Mouse (Mus musculus): ENCODE data around the gene Tspan11.

The Tspan11 gene

DNA sequence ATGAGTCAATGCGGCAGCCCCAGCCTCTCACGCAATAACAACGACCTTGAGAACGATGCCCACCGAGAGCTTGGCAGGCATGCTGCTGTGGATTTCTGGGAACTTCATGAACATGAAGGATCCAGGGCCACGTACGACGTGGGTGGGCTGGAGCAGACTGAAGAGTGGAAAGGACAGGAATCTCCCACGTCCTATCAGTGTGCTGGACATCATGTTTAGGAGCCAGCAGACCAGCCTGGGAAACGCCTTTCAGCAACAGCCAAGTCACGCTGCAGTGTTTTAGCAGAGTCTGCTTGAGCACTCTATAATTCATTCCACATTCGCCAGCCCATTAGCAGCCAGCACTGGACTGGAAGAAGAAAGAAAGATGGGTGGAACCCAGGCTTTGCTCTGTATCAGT lies 10.4 kb upstream of the Tspan11 start:
- in situ Hi-C loops (cut with MseI, MboI) = no loop called here

DNA sequence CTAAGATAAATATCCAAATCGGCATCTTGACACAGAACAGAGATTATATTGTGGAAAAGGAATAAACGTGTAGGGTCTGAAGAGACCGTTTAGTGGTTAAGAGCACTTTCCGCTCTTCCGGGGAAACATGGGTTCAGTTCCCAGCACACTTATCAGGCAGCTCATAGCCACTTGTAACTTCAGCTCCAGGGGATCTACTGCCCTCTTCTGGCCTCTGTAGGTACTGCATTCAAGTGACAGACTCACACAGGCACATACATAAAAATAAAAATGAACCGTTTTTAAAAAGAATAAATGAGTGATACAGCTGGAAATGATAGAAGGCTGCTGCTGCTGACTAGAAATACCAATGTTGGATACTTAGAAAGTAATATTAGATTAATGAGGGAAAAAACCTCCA lies 7.9 kb upstream of the Tspan11 start:
- in situ Hi-C loops (cut with MseI, MboI) = no loop called here

DNA sequence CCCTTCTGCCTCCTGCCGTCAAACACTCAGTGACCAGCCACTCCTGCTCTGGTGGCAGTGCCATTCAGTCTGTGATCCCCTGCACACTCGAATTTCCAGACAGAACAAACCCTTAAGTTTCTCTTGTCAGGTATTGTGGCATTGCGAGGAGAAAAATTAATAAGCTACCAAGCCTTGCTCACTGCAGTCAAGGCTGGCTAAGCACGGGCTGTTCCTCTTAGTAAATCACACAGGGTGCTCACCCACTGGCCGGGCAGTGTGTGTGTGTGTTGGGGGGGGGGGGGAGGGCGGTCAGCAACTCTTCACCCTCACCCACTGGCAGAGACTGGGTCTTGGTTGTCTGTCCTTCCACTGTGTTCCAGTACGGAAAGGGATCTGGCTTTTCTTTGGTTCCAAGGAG lies 473 bp upstream of the Tspan11 start:
- in situ Hi-C loops (cut with MseI, MboI) = no loop called here

DNA sequence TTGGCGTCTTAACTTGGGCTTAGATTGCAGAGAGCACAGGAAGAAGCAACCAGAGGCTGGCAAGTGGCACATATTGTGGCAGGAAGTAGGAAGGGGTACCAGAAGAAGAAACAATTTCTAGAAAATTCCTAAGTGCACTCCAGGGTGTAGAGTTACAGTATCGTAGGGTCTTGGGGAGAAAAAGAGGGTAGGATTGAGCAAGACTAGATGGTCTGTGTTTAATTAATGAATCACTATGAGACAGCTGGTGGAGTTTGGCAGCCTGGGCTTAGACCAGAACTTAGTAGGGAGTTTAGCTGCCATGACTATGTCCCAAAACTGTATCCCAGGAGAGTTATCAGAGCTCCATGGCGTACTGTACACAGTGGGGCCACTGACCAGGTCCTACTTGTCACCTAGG lies 1.2 kb downstream of the Tspan11 start:
- in situ Hi-C loops (cut with MseI, MboI) = no loop called here

DNA sequence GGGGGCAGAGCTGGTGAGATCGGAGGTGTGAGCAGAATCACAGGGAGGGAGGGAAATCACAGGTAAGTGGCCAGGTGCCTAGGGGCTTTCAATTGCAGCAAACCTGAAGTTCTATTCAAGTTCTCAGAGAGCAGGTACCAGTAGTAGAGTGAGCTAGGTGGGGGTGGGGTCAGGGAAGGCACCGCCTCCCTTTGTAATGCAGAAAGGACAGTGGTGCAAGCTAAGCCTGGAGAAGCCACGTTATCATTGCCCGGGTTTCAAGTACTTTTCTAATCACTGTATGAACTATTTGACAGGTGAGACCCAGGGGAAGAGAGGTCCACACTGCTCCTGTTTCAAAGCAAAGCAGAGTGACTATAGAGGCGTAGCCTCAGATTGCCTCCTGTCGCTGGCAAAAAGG lies 6.2 kb downstream of the Tspan11 start:
- in situ Hi-C loops (cut with MseI, MboI) = no loop called here

DNA sequence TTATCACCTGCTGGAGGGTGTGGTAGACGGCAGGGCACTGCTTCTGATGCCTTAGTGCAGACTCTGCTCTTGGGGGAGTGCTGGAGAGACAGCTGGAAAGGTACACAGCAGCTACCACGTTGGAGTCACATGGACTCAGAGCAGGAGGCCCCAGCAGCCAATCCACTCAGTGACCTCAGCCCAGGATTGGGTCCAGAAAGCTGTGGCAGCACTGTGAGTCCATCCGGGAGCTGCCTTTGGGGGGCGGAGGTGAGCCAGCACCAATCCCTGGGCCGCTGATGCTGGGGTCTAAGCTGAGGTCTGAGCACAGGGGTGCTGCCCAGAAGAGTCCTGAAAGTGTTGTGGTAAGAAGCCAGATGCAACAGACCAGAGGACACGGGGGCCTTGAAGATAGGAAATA lies 7.6 kb downstream of the Tspan11 start:
- in situ Hi-C loops (cut with MseI, MboI) = no loop called here

GRCm38 (mm10) chr6:127896425-127896824 lies 9.0 kb downstream of the Tspan11 start:
- in situ Hi-C loops (cut with MseI, MboI) = no loop called here

GRCm38 (mm10) chr6:127897342-127897741 lies 10.0 kb downstream of the Tspan11 start:
- in situ Hi-C loops (cut with MseI, MboI) = no loop called here

- in situ Hi-C loops (cut with MseI, MboI) = no loop called here
These were observed 12.7 kb downstream of the Tspan11 start for GRCm38 (mm10) chr6:127900062-127900461.

DNA sequence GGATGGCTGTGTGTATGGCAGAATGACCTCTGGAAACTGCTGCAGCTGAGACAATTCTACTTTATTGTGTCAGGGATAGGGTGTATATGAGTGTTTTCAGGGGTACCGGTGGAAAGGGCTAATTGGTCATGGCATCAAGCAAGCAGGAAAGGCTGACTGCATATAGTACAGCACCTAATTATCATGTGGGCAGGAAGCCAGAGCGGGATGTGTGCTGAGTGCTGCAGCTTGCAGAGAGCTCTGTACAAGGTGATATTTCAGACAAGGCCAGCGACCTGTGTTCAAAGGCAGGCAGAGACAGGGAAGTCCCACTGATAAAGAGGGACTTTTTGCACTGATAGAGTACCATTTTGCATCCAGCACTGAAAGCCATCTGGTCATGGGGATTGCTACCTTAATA lies 13.9 kb downstream of the Tspan11 start:
- in situ Hi-C loops (cut with MseI, MboI) = no loop called here

DNA sequence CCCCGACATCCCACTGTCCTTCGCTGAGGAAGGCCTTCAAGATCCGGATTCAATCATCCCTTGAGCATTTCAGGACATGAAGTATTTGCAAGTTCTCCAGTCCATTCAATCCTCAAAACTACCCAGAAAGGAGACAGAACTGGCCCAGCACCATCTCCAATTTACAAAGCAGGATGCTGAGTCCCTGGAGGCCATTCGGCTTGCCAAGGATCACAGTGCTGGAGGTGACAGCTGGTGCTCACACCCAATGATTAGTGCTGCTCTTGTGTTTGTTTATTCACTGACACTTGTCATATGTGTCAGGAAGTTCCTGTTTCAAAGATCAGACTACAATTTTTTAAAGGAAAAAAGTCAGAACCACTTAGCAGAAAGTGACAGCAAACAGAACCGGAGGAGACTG lies 14.3 kb downstream of the Tspan11 start:
- in situ Hi-C loops (cut with MseI, MboI) = no loop called here

DNA sequence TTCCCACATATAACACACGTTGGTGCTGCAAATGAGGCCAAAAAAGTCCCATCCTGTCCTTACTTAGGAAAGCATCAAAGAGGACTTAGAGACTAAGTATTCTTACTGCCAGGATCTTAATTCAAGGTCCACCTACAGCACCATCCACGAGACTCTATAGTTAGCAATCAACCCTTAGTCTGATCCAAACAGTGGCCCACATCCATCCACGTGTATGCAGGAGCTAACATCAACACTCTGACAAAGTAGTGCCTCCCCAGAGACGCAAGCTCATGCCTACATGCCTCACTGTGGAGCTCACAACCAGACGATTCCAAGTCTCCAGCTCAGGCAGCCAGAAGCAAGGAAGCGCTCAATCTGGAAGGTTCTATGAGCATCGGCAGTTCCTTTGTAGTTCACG lies 15.2 kb downstream of the Tspan11 start:
- in situ Hi-C loops (cut with MseI, MboI) = no loop called here

DNA sequence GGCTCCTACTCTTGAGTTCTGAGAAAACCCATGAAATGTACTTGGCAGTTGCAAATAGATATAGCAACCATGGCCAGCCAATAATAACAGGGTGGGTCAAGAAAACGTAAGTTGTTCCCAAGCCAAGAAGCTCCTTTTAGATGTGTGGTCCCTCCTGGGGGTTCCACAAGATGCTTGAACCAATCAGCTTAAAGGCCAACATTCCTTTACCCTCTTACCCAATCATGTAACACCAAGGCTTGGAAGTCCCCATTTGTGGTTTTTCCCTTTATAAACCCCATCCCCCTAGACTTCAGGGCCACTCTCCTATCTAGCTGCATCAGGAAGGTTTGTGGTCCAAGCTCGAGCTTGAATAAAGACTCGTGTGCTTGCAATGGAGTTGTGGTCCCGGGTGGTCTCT lies 23.2 kb downstream of the Tspan11 start:
- in situ Hi-C loops (cut with MseI, MboI) = no loop called here

DNA sequence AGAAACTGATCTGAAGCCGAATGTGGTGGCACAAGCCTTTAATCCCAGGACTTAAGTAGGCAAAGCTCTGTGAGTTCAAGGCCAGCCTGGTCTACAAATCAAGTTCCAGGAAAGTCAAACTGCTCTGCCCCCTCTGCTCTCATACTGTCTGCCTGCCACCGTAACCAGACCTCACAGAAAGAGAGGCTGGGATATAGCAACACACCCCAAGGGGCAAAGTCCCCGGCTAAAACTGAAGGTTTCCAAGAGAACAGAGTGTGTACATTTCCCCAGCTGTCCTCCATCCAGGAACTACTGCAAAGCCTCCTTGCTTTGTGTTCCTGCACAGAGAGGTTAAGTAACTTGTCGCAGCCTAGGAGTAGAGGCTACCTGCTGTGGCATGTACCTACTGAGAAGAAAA lies 24.3 kb downstream of the Tspan11 start:
- in situ Hi-C loops (cut with MseI, MboI) = no loop called here

DNA sequence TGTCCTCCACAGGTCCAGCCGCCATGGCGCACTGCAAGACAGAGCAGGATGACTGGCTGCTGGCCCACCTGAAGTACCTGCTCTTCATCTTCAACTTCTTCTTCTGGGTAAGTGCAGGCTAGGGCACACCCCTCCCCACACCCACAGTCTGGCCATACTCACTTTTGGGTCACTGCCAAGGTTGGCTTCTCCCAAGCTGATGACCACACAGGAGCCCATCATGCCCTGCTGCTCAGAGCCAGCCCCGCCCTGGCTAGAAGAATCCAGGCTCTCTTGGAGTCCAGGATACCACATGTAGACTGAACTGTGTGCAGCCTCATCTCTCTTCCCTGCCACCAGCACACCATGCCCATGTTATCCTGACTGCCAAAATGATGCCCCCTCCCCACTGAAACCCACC lies 25.5 kb downstream of the Tspan11 start:
- in situ Hi-C loops (cut with MseI, MboI) = no loop called here

DNA sequence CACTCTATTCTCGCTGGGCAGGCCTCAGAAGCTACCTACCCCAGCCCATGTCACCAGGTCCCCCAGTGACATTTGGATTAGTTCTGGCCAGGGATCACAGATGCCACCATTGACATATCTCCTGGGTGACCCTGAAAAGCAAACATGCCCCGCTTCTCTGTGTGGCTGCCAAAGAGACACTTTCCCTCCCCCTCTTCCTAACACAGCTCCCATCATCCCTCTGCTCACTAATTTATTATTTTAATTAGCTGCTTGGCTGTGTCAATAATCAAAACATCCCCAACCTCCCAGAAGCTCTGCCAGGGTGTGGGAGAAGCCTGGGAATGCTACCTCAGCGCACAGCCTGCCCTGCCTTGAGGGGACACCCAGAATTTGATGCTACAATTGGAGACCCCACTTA lies 29.6 kb downstream of the Tspan11 start:
- in situ Hi-C loops (cut with MseI, MboI) = no loop called here

GRCm38 (mm10) chr6:127917712-127918111 lies 30.3 kb downstream of the Tspan11 start:
- in situ Hi-C loops (cut with MseI, MboI) = no loop called here

- in situ Hi-C loops (cut with MseI, MboI) = no loop called here
These were observed 32.1 kb downstream of the Tspan11 start for GRCm38 (mm10) chr6:127919491-127919890.

- in situ Hi-C loops (cut with MseI, MboI) = no loop called here
These were observed 33.3 kb downstream of the Tspan11 start for GRCm38 (mm10) chr6:127920652-127921051.

- in situ Hi-C loops (cut with MseI, MboI) = no loop called here
These were observed 34.6 kb downstream of the Tspan11 start for GRCm38 (mm10) chr6:127921996-127922395.

GRCm38 (mm10) chr6:127923296-127923695 lies 35.9 kb downstream of the Tspan11 start:
- in situ Hi-C loops (cut with MseI, MboI) = no loop called here

GRCm38 (mm10) chr6:127924750-127925149 lies 37.4 kb downstream of the Tspan11 start:
- in situ Hi-C loops (cut with MseI, MboI) = no loop called here

- in situ Hi-C loops (cut with MseI, MboI) = no loop called here
These were observed 38.5 kb downstream of the Tspan11 start for GRCm38 (mm10) chr6:127925915-127926314.

DNA sequence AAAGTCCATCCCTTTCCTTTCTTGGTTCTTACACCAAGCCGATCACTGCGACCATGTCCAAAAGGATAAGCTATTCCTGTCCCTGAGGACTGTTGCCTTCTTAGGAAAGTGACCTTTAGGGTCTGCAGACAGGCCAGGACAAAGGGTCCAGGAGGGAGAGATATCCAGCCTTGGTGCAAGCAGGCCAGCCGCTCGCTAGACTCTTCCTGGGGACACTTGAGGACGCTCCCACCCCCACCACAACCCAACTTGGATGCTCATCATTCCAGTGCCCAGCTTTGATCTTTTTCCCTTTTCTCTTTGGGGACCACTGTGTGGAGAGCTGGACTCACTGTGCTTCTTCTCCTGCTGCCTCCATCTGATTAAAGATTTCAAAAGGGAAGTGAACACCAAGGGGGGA lies 41.3 kb downstream of the Tspan11 start:
- in situ Hi-C loops (cut with MseI, MboI) = no loop called here

DNA sequence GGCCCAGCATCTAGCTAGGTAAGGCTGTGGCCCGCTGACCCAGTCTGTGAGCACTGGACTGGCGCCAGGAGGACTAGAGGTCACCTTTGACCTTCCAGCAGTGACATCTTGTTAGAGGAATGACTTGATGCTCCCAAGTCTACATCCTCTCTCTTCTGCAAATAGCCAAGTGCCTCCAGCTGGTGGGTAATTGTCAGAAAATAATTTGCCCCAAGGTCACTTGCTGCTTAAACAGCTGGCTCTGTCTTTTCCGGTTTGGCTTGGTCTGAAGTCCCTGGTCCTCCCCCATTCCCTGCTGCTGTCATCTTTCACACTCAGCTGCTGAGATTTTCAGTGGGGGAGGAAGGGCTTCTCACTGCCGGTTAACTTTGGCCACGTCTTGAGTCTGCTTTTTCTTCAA lies 45.3 kb downstream of the Tspan11 start:
- in situ Hi-C loops (cut with MseI, MboI) = no loop called here
